Mouse (Mus musculus) thymus, adult 2 months (tissue): ENCODE measurements around the gene Cdkl5. TPM values are rescaled to one million over a fixed set of nuclear protein-coding genes. Genes with fewer than 3 reads are reported as not detected.
A peak's percentile ranks its signal among the peaks of the same experiment; 100 is the strongest.
"Not testable (repeated sequence)": the region's sequence is repeated elsewhere in the genome, so short reads cannot be mapped to it uniquely, and the experiment has no call there.

Source experiments
- DNase-seq: peaks from one replicate; pipeline ENCODE4 v3.0.0; 2021
- H3K27ac ChIP-seq: fragments of 200-500 bp; 2 replicates; pipeline ENCODE4 v1.5.1; 2012; ENCODE audit warnings: low read length, control low read depth; ENCODE audit not compliant: control insufficient read depth, insufficient read depth
- H3K27me3 ChIP-seq: fragments of 200-500 bp; 2 replicates; pipeline ENCODE4 v1.6.1; 2012; ENCODE audit warnings: mild to moderate bottlenecking, low read length, moderate library complexity, mixed read lengths; ENCODE audit not compliant: control insufficient read depth, insufficient read depth
- H3K36me3 ChIP-seq: fragments of 200-500 bp; 2 replicates; pipeline ENCODE4 v1.6.1; 2012; ENCODE audit warnings: mild to moderate bottlenecking, low read length, moderate library complexity; ENCODE audit not compliant: control insufficient read depth, insufficient read depth
- H3K4me1 ChIP-seq: fragments of 200-500 bp; replicated peaks from 2 replicates; pipeline ENCODE4 v1.6.1; 2012; ENCODE audit warnings: low read length; ENCODE audit not compliant: control insufficient read depth, insufficient read depth
- H3K4me3 ChIP-seq: fragments of 200-500 bp; 2 replicates; pipeline ENCODE4 v1.5.1; 2012; ENCODE audit warnings: mild to moderate bottlenecking, low read length, control low read depth, moderate library complexity; ENCODE audit not compliant: control insufficient read depth, insufficient read depth
- CTCF ChIP-seq: fragments of 200-500 bp; IDR thresholded peaks from 2 replicates; pipeline ENCODE4 v1.5.1; 2012; ENCODE audit warnings: mild to moderate bottlenecking, control low read depth, low read length, moderate library complexity, borderline replicate concordance; ENCODE audit not compliant: control insufficient read depth, poor library complexity, insufficient read depth; ENCODE audit errors: extremely low read depth
- POLR2A ChIP-seq: fragments of 200-500 bp; IDR thresholded peaks from 2 replicates; pipeline ENCODE4 v1.6.1; 2012; ENCODE audit warnings: mild to moderate bottlenecking, low read length, control low read depth, moderate library complexity; ENCODE audit not compliant: control insufficient read depth, poor library complexity, insufficient read depth; ENCODE audit errors: extremely low read depth
- WGBS: fragments of 180-500 bp; shearing (Covaris S2); methylation state at CpG from one replicate; pipeline ENCODE4 v1.1.7; 2018; 5-methylcytosine and 5-hydroxymethylcytosine counted together
- polyA plus RNA-seq: library from polyadenylated mRNA; depleted of rRNA; stranded (reverse); fragments of >200 nt; gene quantifications from 2 replicates; pipeline ENCODE4 v1.2.3, GENCODE M21; 2012

Cdkl5 gene
- polyA plus RNA-seq, 1 experiment: 0.98 TPM

DNA sequence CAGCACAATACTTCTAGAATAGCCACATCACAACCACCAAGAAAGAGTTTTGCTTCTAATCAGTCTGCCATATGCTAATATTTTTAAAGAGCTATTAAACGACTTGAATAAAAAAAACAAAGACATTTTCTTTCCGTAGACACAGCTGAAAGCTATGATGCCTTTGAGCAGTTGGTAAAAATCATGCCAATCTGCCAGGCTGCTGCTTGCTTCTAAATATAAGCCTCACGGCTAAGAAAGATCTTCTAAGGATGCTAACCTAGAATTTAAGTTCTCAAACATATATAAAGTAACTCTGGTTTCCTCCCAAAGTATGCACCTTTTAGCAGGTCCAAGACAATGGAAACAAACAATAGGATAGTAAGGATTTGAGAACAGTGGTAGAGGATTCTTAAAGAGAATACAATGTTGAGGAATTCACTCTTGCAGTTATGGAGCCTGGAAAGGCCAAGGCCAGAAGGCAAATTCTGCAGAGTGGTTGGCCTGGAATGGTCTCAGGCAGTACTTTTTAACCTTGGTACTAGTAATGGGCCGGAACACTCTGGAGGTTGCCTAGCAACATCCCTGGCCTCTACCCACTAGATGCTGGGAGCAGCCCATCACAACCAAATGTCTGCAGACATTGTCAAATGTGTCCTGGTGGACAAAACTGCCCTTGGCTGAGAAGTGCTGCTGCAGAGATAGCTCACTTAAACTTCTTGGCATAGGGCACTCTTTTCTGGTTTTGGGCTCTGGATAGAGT lies 189.9 kb downstream of the Cdkl5 start:
- no peak for DNase-seq
- H3K27ac ChIP-seq: no peak overlapping the region
- H3K4me1 ChIP-seq: no peaks in the 10 kb centered on the region
- no peak for TF ChIP-seq CTCF
- TF ChIP-seq POLR2A: no peak
- H3K36me3 ChIP-seq: no peaks in the 10 kb centered on the region
- WGBS: 95% methylated on average over 4 of the region's 4 CpGs
- H3K27me3 ChIP-seq: no peaks in the 10 kb centered on the region
- H3K4me3 ChIP-seq: no peak overlapping the region

DNA sequence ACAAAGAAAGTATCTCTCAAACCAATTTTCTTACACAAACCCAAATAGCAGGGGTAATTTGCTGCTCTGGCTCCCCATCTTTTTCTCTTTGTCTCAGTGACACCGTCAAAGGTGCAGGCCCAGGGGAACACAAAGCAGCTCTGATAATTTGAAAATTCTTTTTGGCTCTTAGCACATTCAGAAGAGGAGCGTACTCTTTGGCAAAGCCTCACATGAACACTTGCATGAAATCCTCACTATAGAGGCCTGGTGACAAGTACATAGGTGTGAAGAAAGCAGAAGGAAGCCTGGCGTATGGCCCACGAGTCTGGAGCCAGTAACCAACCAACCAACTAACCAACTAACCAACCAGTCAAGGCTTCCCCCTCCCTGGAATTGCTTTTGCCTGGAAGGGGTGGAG lies 199.6 kb downstream of the Cdkl5 start:
- H3K36me3 ChIP-seq: no peaks in the 10 kb centered on the region
- TF ChIP-seq POLR2A (no peak), CTCF (no peak)
- H3K4me1 ChIP-seq: no peaks in the 10 kb centered on the region
- H3K27me3 ChIP-seq: no peaks in the 10 kb centered on the region
- WGBS: 96% methylated on average over 4 of the region's 4 CpGs
- H3K27ac ChIP-seq: no peak overlapping the region
- no peak overlapping the region for H3K4me3 ChIP-seq
- DNase-seq: no peak

DNA sequence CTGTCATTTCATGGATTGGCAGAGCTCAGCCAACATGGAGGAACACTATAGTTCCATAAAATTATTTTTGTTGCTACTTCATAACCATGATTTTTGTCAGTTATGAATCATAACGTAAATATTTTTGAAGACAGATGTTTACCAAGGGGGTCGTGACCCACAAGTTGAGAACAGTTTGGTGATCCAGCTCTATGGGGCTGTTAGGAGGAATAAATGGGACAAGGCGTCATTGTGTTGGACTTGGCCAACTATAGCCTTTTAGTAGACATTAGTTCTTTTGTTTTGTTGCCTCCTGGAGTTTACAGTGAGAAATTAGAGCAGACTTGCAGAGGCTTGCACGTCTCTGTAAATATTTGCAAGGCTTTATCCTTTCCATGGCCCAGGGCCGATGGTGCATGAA lies 212.2 kb downstream of the Cdkl5 start:
- Histone ChIP-seq H3K4me1 (no peaks in the 10 kb centered on the region), H3K27me3 (no peaks in the 10 kb centered on the region), H3K27ac (no peak overlapping the region), H3K4me3 (no peak overlapping the region), H3K36me3 (no peaks in the 10 kb centered on the region)
- no peak for DNase-seq
- 92% methylated on average over 5 of the region's 5 CpGs for WGBS
- no peak for TF ChIP-seq POLR2A
- no peak for TF ChIP-seq CTCF

DNA sequence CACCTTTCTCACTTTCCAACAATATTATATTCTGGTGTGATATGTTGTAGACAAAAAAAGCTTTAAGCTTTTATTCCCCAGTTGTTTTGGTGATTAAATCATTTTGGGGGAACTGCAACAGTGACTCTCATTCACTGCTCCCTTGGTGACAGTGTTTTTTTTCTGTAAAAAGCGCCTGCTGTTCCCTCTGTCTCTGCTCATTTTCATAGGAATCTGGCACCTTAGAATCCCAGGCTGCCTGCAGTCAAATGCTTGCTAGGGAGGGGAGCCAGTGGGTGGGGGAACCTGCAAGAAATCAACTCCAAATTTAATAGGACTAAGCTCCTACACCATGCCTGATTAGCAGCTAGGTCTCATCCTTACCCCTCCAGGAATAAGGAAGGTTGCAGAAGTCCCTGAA lies 221.5 kb downstream of the Cdkl5 start:
- 87% methylated on average over 1 of the region's 1 CpGs for WGBS

DNA sequence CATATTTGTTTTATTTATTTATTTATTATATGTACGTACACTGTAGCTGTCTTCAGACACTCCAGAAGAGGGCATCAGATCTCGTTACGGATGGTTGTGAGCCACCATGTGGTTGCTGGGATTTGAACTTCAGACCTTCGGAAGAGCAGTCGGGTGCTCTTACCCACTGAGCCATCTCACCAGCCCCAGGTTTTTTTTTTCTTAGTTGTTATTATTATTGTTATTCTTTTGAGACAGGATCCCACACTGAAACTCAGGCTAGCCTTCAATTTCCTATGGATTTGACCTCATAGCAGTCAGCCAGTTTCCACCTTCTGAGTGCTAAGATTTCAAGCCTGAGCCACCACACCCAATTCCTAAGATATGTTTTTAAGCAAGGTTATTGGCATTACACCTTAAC lies 224.9 kb downstream of the Cdkl5 start:
- H3K27me3 ChIP-seq, DNase-seq, H3K4me1 ChIP-seq, H3K36me3 ChIP-seq, H3K27ac ChIP-seq, H3K4me3 ChIP-seq: not testable (repeated sequence)
- 91% methylated on average over 5 of the region's 5 CpGs for WGBS

More for the DNA sequence above, 221.5 kb downstream of the Cdkl5 start:
- no peak for DNase-seq
- Histone ChIP-seq H3K27ac (no peak overlapping the region), H3K27me3 (no peaks in the 10 kb centered on the region), H3K4me3 (no peak overlapping the region), H3K36me3 (no peaks in the 10 kb centered on the region), H3K4me1 (no peaks in the 10 kb centered on the region)
- TF ChIP-seq POLR2A (no peak), CTCF (no peak)

DNA sequence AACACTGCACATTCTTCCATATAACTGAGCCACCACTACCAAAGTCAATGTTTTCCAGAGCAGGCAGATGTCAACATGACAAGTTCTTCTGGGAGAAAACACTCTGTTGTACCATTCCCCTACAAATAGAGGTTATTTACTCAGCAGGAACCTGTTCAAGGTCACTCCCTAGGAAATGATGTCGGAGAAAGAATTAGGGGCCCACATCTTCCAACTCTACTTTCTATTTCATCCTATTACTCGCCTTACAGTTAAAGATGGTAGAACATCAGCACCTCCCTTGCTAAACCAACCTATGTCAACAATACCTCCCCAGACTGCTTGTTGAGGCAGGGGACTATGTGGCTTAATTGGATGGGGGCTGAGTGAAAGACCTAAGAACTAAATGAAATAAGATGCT lies 226.8 kb downstream of the Cdkl5 start, which contains the start of gene Rs1:
TSS of gene Rs1 (plus strand) at position 301 of the 400 bp plus-strand sequence.
- no peak within 1 kb of the TSS for H3K4me3 ChIP-seq
- TF ChIP-seq CTCF (no peak), POLR2A (no peak)
- WGBS: 98% methylated on average over 2 of the region's 2 CpGs
- no peaks in the 10 kb centered on the region for H3K4me1 ChIP-seq
- H3K36me3 ChIP-seq: no peaks in the 10 kb centered on the region
- H3K27me3 ChIP-seq: no peaks in the 10 kb centered on the region
- H3K27ac ChIP-seq: no peak within 1 kb of the TSS
- DNase-seq: no peak

DNA sequence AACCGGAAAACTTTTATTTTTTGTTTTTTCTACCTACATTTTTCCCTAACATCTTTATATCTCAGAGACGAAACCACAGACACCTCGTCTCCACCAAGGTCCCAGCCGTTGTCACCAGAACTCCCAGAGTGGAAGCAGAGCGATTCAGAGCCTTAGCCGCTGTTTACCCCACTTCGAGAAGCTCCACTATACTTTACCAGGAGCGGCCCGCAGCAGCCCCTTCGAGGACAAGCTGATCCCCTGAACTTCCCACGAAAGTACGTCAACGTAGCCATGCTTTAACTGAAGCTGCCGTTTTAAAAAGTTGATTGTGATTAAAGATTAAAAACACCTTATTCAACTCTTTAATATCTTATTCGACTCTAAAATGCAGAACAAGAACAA lies 228.3 kb downstream of the Cdkl5 start:
- Histone ChIP-seq H3K4me3 (peak overlapping the region; percentile 45), H3K27me3 (no peaks in the 10 kb centered on the region), H3K27ac (peak overlapping the region; percentile 14; the same call in 1 of the 2 replicates), H3K4me1 (no peaks in the 10 kb centered on the region), H3K36me3 (no peaks in the 10 kb centered on the region)
- TF ChIP-seq POLR2A (no peak), CTCF (no peak)
- under 1% methylated on average over 15 of the region's 15 CpGs for WGBS
- DNase-seq: no peak
